Mouse (Mus musculus) thymus, postnatal 14 days (tissue): Measurements from ENCODE around the gene Nxpe3.
A peak's percentile ranks its signal among the peaks of the same experiment; 100 is the strongest.
"Not testable (repeated sequence)": the region's sequence is repeated elsewhere in the genome, so short reads cannot be mapped to it uniquely, and the experiment has no call there.

ENCODE experiments used
- DNase-seq: peaks from one replicate; pipeline ENCODE4 v3.0.0; 2021

The Nxpe3 gene

DNA sequence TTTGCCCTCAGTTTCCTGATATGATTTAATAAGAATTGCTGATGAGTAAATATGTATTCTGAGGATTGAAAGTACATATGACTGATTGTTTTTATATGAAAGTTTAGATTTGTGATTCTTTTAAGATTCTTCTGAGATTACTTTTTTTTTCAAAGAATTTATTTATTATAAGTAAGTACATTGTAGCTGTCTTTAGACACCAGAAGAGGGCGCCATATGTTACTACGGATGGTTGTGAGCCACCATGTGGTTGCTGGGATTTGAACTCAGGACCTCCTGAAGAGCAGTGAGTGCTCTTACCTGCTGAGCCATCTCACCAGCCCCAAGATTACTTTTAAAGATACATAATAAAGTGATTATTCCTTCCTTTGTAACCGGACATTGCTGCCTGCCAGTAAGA, 5.6 kb downstream of the Nxpe3 start:
- DNase-seq = no peak

- DNase-seq = no peak
These were observed 6.5 kb downstream of the Nxpe3 start for GRCm38 (mm10) chr16:55888584-55888960.

- peak; percentile 54 for DNase-seq
These were observed 7.1 kb downstream of the Nxpe3 start for GRCm38 (mm10) chr16:55887814-55888583.

GRCm38 (mm10) chr16:55884246-55884645, 10.8 kb downstream of the Nxpe3 start:
- no peak for DNase-seq

- no peak for DNase-seq
These were observed 19.1 kb downstream of the Nxpe3 start for GRCm38 (mm10) chr16:55876025-55876424.

DNA sequence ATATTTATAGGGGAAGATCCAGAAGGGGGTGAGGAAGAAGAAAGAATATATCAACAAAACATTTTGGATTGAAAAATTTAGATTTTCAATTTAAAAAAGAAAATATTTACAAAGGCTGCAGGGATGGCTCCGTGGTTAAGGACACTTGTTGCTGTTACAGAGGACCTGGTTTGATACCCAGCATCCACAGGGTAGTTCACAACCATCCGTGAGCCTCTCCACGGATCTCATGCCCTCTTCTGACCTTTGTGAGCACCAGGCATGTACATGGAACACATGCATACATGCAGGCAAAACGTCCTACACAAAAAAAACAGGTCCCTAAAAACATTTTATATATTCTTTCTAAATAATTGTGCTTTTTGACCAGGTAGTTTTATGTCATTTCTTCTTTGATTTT, 31.3 kb downstream of the Nxpe3 start:
- no peak for DNase-seq

DNA sequence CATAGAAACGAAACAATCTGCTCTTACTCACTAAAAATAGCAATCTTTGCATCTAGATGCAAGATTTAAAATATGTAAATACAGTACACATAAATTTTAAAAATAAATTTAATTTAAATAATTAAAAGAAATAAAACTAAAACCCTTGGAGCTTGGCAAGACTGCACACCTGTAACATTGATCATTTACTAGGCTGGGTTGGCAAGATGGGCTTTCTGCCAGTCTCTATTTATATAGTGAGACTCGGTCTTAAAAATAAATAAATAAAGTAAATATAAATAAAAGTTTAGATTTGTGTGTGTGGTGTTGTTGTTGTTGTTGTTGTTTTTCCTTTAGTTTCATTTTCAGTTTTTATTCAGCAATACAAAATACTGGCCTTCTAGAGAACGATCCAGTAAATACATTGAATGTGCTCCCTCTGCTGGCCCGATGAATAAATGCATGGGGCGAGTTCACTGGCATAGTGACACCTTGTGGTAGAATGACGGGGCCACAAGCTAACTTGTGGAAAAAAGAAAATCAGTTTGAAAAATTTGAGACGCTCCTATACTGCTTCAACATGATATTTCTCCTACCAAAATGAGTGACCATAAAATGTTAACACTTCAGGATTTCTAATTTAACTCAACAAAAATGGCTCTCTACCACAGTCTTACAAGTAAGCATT, 31.8 kb downstream of the Nxpe3 start:
- peak; percentile 67 for DNase-seq

GRCm38 (mm10) chr16:55861104-55861503, 34.0 kb downstream of the Nxpe3 start:
- DNase-seq = no peak

- not testable (repeated sequence) for DNase-seq
These were observed 35.7 kb downstream of the Nxpe3 start for GRCm38 (mm10) chr16:55859421-55859820.

GRCm38 (mm10) chr16:55858465-55858864, 36.6 kb downstream of the Nxpe3 start:
- peak; percentile 84 for DNase-seq

- peak; percentile 84 for DNase-seq
These were observed 42.0 kb downstream of the Nxpe3 start for GRCm38 (mm10) chr16:55852943-55853727.

DNA sequence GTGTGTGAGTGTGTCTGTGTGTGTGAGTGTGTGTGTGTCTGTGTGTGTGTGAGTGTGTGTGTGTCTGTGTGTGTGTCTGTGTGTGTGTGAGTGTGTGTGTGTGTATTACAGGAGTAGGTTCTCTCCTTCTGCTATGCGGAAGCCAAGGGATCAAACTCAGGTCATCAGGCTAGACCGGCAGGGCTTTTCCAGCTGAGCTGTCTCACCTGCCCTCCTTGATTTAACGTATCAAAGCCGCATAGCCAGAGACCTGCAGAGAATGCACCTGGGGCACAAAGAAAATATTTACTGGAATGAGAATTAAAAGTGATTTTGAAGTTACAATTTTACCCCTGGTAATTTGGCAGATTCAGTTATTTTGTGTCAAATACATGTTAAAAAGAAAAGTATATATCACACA, 42.6 kb downstream of the Nxpe3 start:
- no peak for DNase-seq

- no peak for DNase-seq
These were observed 44.6 kb downstream of the Nxpe3 start for GRCm38 (mm10) chr16:55850485-55850884.

- no peak for DNase-seq
These were observed 47.4 kb downstream of the Nxpe3 start for GRCm38 (mm10) chr16:55847679-55848078.

- no peak for DNase-seq
These were observed 50.2 kb downstream of the Nxpe3 start for GRCm38 (mm10) chr16:55844847-55845246.

GRCm38 (mm10) chr16:55843919-55844318, 51.2 kb downstream of the Nxpe3 start:
- no peak for DNase-seq

GRCm38 (mm10) chr16:55843134-55843533, 52.0 kb downstream of the Nxpe3 start:
- DNase-seq = no peak

GRCm38 (mm10) chr16:55841506-55841905, 53.6 kb downstream of the Nxpe3 start:
- no peak for DNase-seq

DNA sequence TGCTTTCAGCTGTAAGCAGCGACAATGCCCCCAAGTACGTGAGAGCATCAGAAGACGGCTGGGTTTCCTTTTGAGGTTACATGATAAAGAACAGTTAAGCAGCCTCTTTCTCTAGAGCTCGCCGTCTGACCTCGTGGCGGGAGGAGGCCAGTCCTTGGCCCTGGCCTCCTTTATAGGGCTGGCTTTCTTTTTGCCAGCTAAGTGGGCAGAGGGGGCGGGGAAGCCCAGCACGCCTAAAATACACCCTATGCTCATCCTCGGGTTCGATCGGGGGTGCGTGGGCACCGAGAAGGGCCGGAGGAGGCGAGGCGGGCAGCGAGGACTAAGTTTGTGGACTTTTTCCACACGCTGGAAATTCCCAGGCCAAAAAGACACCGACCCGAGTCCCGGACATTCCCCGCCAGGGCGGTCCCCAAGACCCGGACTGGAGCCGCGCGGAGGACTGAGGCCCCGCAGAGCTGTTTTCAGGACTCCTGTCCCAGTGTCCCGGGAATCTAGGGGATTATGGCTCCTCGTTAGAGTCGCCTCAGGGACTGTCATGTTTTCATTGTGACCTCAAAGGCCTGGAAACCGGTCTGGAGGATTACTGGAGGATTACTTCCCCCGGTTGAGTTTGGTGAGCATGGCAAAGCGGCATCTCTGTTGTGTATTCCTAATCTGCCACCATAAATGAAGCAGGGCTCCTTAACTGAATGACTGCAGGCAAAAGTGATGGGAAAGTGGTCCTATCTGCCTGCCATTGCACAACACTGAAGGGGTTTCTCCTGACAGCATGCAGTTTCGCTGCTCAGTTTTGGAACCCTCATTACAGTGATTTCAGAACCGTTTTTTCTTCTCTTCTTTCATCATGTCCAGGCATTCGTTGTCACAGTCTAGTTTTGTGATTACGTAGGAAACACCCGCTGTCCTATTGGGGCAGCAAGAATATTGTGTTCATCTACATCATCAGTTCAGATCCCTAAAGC, 56.3 kb downstream of the Nxpe3 start, which contains the start of gene Nfkbiz:
Gene Nfkbiz (minus strand): TSS at position 390 of the 965 bp plus-strand sequence.
- DNase-seq = peak; percentile 70

GRCm38 (mm10) chr16:55838129-55838509, 57.0 kb downstream of the Nxpe3 start:
- no peak for DNase-seq

DNA sequence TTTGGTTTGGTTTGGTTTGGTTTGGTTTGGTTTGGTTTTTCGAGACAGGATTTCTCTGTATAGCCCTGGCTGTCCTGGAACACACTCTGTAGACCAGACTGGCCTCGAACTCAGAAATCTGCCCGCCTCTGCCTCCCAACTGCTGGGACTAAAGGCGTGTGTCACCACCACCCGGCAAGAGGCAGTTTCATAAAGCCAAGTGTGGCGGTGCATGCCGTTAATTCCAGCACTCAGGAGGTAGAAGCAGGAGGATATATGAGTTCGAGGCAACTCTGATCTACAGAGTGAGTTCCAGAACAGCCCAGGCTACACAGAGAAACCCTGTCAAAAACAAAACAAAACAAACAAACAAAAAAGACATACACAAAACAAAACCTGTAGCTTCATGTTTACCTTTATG, 57.4 kb downstream of the Nxpe3 start:
- not testable (repeated sequence) for DNase-seq

GRCm38 (mm10) chr16:55837168-55837567, 57.9 kb downstream of the Nxpe3 start:
- DNase-seq = no peak
